Mouse (Mus musculus) neural tube, embryonic 11.5 days (tissue): ENCODE measurements around the gene Cdkn1c. TPM values are rescaled to one million over a fixed set of nuclear protein-coding genes. Genes with fewer than 3 reads are reported as not detected.
A peak's percentile ranks its signal among the peaks of the same experiment; 100 is the strongest.

ENCODE experiments used
- ATAC-seq: fragments of 200-750 bp; cut with Nextera tagmentation; 2 replicates; pipeline ENCODE4 v1.8.0; 2017; ENCODE audit warnings: moderate number of reproducible peaks, mild to moderate bottlenecking, moderate TSS enrichment, moderate library complexity; ENCODE audit not compliant: insufficient read depth, low FRiP score, low TSS enrichment
- DNase-seq: peaks from one replicate; pipeline ENCODE4 v3.0.0-alpha.2; 2015; ENCODE audit warnings: low spot score
- H3K27ac ChIP-seq: fragments of 300-500 bp; sonication (generic); 2 replicates; pipeline ENCODE4 v1.5.1; 2014; ENCODE audit warnings: low read depth, mild to moderate bottlenecking, low read length
- H3K27me3 ChIP-seq: fragments of 300-500 bp; sonication (generic); 2 replicates; pipeline ENCODE4 v1.6.1; 2014; ENCODE audit warnings: mild to moderate bottlenecking, low read length, mixed read lengths; ENCODE audit not compliant: control insufficient read depth, insufficient read depth
- H3K36me3 ChIP-seq: fragments of 300-500 bp; sonication (generic); 2 replicates; pipeline ENCODE4 v1.6.1; 2014; ENCODE audit warnings: mild to moderate bottlenecking, low read length, moderate library complexity, mixed read lengths; ENCODE audit not compliant: control insufficient read depth, insufficient read depth
- H3K4me1 ChIP-seq: fragments of 300-500 bp; sonication (generic); 2 replicates; pipeline ENCODE4 v1.6.1; 2014; ENCODE audit warnings: low read length, mixed read lengths; ENCODE audit not compliant: control insufficient read depth, insufficient read depth
- H3K4me2 ChIP-seq: fragments of 300-500 bp; sonication (generic); 2 replicates; pipeline ENCODE4 v1.6.1; 2014; ENCODE audit warnings: low read depth, mild to moderate bottlenecking, moderate library complexity
- H3K4me3 ChIP-seq: fragments of 300-500 bp; sonication (generic); 2 replicates; pipeline ENCODE4 v1.5.1; 2014; ENCODE audit warnings: low read depth, low read length
- H3K9ac ChIP-seq: fragments of 300-500 bp; sonication (generic); 2 replicates; pipeline ENCODE4 v1.6.1; 2014; ENCODE audit warnings: mild to moderate bottlenecking, low read length
- H3K9me3 ChIP-seq: fragments of 300-500 bp; sonication (generic); 2 replicates; pipeline ENCODE4 v1.6.1; 2016; ENCODE audit warnings: low read length; ENCODE audit not compliant: control insufficient read depth
- WGBS: fragments of 180-500 bp; shearing (Covaris S2); extraction: QIAGEN DNeasy Blood & Tissue Kit; methylation state at CpG from one replicate; pipeline ENCODE4 v1.1.7; 2014; 5-methylcytosine and 5-hydroxymethylcytosine counted together
- polyA plus RNA-seq: library from polyadenylated mRNA; unstranded; fragments of >200 nt; fragmentation: Nextera tagmentation; extraction: Ambion mirVana; gene quantifications from 2 replicates; pipeline ENCODE4 v1.2.1, GENCODE M21; 2014

Cdkn1c gene
- 1,204 and 1,311 TPM in 2 replicates for polyA plus RNA-seq

DNA sequence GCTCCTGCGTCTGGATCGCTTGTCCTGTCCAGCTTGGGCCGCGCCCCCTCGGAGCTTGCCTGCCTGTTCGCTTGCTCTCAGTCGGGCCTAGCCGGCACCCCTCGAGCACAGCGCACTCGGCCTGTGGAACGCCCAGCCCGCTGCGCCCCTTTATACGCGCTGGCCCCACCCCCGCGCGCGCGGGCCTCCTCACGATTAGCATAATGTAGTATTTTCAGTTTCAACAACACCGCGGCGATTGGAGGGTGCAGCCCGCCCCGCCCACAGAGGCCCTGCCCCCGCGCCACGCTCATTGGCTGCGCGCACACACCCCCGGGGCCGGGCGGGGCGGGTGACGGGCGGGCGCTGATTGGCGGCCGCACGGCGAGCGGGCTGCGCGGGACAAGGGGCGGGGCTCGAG, at the start of gene Cdkn1c:
TSS of gene Cdkn1c (minus strand) at position 177 of the 400 bp plus-strand sequence.
- peaks cover 11% of the 10 kb centered on the region for H3K9me3 ChIP-seq

DNA sequence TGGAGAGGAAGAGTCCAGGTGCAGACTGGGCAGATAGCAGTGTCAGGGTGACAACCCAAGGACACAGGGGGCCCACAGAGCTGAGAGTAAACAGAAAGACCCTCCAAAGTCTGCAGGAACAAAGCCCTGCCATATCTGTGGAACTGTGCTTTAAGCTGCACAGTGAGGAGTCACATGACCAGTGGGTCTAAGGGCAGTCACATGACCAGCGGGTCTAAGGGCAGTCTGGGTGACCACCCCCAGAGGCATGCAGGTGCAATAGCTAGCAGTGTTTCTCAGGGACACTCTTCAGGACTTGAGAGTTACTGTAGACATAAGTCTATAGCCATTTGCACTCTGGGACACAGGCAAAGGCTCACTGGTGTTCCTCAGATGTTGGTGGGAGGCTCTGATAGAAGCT, 48.7 kb upstream of the Cdkn1c start:
- Histone ChIP-seq H3K4me2 (no peak overlapping the region), H3K4me3 (no peak overlapping the region), H3K9ac (no peak overlapping the region), H3K36me3 (peaks cover 4% of the 10 kb centered on the region), H3K27me3 (0 out of 2 replicates have a peak, but pooled peaks cover 3% of the 10 kb centered on the region), H3K4me1 (no peaks in the 10 kb centered on the region), H3K9me3 (no peaks in the 10 kb centered on the region; the same call in 1 of the 2 replicates), H3K27ac (no peak overlapping the region)
- 74% methylated on average over 1 of the region's 1 CpGs for WGBS
- DNase-seq (no peak), ATAC-seq (no peak)

More for the DNA sequence above, at the start of gene Cdkn1c:
- H3K27ac ChIP-seq = peak within 1 kb of the TSS; percentile 82
- H3K4me2 ChIP-seq = peak within 1 kb of the TSS; percentile 57
- ATAC-seq = peak; percentile 75
- no peaks in the 10 kb centered on the region for H3K36me3 ChIP-seq
- H3K27me3 ChIP-seq = 0 out of 2 replicates have a peak, but pooled peaks cover 4% of the 10 kb centered on the region
- peak; percentile 93 for DNase-seq
- 26% methylated on average over 25 of the region's 48 CpGs for WGBS
- peak within 1 kb of the TSS; percentile 68 for H3K4me3 ChIP-seq
- peak within 1 kb of the TSS; percentile 88 for H3K9ac ChIP-seq
- peaks cover 3% of the 10 kb centered on the region; the same call in 1 of the 2 replicates for H3K4me1 ChIP-seq

DNA sequence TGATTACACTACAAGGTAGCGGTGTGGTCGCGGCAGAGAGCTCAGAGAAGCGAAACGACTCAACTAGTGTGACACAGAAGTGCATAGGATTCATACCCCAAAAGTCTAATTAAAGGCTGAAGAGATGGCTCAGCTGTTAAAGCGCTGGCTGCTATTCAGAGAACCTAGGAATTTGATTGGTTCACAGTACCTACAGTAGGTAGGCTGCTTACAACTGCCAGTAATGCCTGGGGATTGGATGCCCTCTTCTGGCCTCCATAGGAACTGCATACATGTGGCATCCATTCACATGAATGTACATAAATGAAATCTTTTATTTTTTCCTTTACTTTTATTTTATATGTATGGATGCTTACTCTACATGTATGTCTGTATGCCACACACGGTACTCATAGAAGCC, 45.8 kb upstream of the Cdkn1c start:
- no peaks in the 10 kb centered on the region for H3K36me3 ChIP-seq
- no peaks in the 10 kb centered on the region; the same call in 1 of the 2 replicates for H3K9me3 ChIP-seq
- WGBS = 23% methylated on average over 7 of the region's 7 CpGs
- no peak overlapping the region for H3K4me2 ChIP-seq
- no peak overlapping the region for H3K27ac ChIP-seq
- H3K27me3 ChIP-seq = peaks cover 27% of the 10 kb centered on the region
- H3K4me1 ChIP-seq = no peaks in the 10 kb centered on the region
- DNase-seq (peak; percentile 60), ATAC-seq (no peak)
- H3K4me3 ChIP-seq = no peak overlapping the region
- no peak overlapping the region for H3K9ac ChIP-seq

DNA sequence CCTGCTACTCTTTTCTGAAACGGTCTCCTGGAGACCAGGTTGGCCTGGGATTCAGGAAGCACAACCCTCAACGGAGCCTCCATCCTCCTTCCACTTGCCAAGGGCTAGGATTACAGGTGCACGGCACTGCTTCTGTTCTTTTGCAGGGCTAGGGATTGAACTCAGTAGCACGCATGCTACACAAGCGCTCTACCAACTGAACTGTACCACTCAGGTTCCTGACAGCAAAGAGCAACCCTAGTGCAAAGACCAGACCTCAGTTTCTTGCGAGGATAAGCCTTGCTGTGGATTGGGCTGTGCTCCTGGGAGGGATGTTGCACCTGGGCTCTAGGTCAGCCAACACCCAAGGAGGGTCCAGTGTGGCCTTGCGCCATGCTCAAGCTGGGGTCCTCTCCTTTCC, 45.4 kb upstream of the Cdkn1c start:
- H3K27me3 ChIP-seq = peaks cover 31% of the 10 kb centered on the region
- no peaks in the 10 kb centered on the region for H3K4me1 ChIP-seq
- WGBS = 63% methylated on average over 7 of the region's 7 CpGs
- ATAC-seq (no peak), DNase-seq (no peak)
- H3K36me3 ChIP-seq = no peaks in the 10 kb centered on the region
- no peak overlapping the region for H3K4me2 ChIP-seq
- H3K4me3 ChIP-seq = no peak overlapping the region
- no peak overlapping the region for H3K9ac ChIP-seq
- no peak overlapping the region for H3K27ac ChIP-seq
- H3K9me3 ChIP-seq = no peaks in the 10 kb centered on the region; the same call in 1 of the 2 replicates

DNA sequence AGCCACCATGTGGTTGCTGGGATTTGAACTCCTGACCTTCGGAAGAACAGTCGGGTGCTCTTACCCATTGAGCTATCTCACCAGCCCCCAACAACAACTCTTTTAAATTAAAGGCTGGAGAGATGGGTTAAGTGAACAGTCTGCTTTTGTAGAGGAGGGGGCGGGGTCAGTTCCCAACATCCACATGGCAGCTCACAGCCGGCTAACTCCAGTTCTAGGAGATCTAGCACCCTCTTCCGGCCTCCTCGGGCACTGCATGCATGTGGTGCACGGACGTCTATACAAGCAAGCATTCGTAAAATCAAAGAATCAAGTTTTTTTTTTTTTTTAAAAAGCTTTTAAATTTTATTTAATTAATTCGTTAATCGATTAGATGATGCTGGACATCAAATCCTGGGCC, 45.0 kb upstream of the Cdkn1c start:
- H3K27me3 ChIP-seq = peaks cover 36% of the 10 kb centered on the region
- 28% methylated on average over 11 of the region's 11 CpGs for WGBS
- no peaks in the 10 kb centered on the region; the same call in 1 of the 2 replicates for H3K9me3 ChIP-seq
- H3K4me3 ChIP-seq = no peak overlapping the region
- no peaks in the 10 kb centered on the region for H3K36me3 ChIP-seq
- no peak overlapping the region for H3K4me2 ChIP-seq
- ATAC-seq (no peak), DNase-seq (peak; percentile 72)
- no peak overlapping the region for H3K27ac ChIP-seq
- H3K9ac ChIP-seq = no peak overlapping the region
- no peaks in the 10 kb centered on the region for H3K4me1 ChIP-seq

DNA sequence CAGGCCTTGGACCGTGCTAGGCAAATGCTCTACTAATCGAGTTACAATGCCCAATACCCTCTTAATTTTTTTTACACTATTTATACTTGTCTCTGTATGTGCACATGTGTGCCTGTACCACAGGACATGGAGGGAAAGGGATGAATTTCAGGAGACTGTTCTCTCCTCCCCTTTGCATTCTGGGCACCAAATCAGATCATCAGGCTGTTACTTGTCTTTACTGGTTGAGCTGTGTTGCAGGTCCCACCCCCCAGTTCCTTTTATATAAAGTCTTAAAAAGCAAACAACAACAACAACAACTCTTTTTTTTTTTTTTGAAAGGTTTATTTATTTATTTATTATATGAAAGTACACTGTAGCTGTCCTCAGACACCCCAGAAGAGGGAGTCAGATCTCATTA, 44.6 kb upstream of the Cdkn1c start:
- no peaks in the 10 kb centered on the region for H3K36me3 ChIP-seq
- H3K4me3 ChIP-seq = no peak overlapping the region
- H3K27me3 ChIP-seq = peaks cover 40% of the 10 kb centered on the region
- H3K9me3 ChIP-seq = no peaks in the 10 kb centered on the region; the same call in 1 of the 2 replicates
- no peak for ATAC-seq
- H3K4me2 ChIP-seq = no peak overlapping the region
- no peak overlapping the region for H3K27ac ChIP-seq
- H3K9ac ChIP-seq = no peak overlapping the region
- DNase-seq = no peak
- 80% methylated on average over 2 of the region's 2 CpGs for WGBS
- H3K4me1 ChIP-seq = no peaks in the 10 kb centered on the region

DNA sequence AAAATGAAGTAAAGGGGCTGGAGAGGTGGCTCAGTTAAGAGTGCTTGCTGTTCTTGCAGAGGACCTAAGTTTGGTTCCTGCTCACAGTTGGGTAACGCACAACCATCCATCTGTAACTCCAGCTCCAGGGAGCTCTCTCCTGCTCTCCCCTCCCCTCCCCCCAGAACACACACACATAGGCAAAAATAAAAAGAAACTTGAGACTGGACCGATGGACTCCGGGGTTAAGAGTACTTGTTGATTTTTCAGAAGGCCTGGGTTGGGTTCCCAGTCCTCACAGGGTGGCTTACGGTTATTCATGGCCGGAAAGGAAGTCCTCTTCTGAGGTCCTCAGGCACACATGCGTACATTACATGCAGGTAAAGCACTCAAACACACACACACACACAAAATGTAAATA, 43.1 kb upstream of the Cdkn1c start:
- 91% methylated on average over 6 of the region's 6 CpGs for WGBS

DNA sequence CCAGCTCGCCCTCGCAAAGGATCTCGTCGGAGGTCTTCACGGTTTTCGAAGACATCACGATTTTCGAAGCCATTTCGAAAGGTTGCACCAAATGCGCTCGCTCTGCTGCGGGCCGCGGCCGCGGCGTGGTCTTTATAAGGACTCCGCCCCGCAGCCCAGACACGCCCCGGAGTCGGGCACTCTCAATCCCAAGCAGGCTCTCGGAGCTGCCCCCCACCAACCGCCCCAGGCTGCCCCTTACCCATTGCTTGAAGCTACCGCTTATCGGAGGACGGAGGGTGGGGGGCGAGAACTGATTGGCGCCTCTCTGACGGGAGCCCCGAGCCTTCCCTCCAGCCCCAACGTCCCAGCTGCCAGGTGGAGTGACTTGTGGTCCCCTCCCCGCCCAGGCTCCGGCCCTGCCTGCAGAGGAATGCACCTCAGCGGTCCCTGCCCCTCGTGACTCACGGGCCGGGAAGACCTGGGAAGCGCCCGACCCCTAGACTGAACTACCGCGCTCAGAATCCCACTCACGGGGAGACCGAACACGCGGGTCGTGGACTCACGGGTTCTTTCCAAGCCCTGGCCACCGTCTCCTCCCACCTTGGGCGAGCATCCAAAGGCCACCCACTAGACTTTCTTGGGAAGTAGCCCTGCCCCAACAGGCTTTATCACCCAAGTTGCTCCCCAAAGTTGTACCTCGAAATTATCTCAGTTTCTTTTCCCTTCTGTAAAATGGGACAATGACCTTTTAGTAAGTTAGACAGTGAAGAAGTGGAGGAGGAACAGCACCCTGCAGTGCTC, 41.8 kb upstream of the Cdkn1c start, which contains the start of gene Phlda2:
TSS of gene Phlda2 (minus strand) at position 733 of the 783 bp plus-strand sequence.
- Histone ChIP-seq H3K27ac (no peak within 1 kb of the TSS), H3K9me3 (no peaks in the 10 kb centered on the region; the same call in 1 of the 2 replicates), H3K4me1 (no peaks in the 10 kb centered on the region), H3K9ac (no peak within 1 kb of the TSS), H3K27me3 (peaks cover 41% of the 10 kb centered on the region), H3K36me3 (no peaks in the 10 kb centered on the region), H3K4me2 (peak within 1 kb of the TSS; percentile 59), H3K4me3 (peak within 1 kb of the TSS; percentile 35)
- ATAC-seq (no peak), DNase-seq (peak; percentile 55)
- WGBS = 3% methylated on average over 51 of the region's 51 CpGs

More for the DNA sequence above, 43.1 kb upstream of the Cdkn1c start:
- no peaks in the 10 kb centered on the region; the same call in 1 of the 2 replicates for H3K9me3 ChIP-seq
- H3K9ac ChIP-seq = no peak overlapping the region
- H3K27me3 ChIP-seq = peaks cover 41% of the 10 kb centered on the region
- H3K4me2 ChIP-seq = no peak overlapping the region
- no peaks in the 10 kb centered on the region for H3K4me1 ChIP-seq
- H3K36me3 ChIP-seq = no peaks in the 10 kb centered on the region
- DNase-seq = no peak
- no peak overlapping the region for H3K27ac ChIP-seq
- H3K4me3 ChIP-seq = no peak overlapping the region
- no peak for ATAC-seq
